Comparison of ENCODE assay signal across 10 mouse cellular contexts in genomic region chr16:92346297-92346916, GRCm38 (mm10). TPM values are rescaled to one million over a fixed set of nuclear protein-coding genes. Genes with fewer than 3 reads are reported as not detected.
DNase-seq lines count a peak whose midpoint lies in the region; ATAC-seq lines count a peak whose summit lies in the region.
"Had no signal": no experiment of that assay in that cellular context is flagged by ENCODE, and none has a peak within 500 bp of the region (broad histone marks: within the 10 kb centered on the region; RNA-seq: fewer than 3 reads in every experiment).

No protein-coding gene starts in this region.

- intact Hi-C loops in heart, postnatal 10 days (cut with DNase I): no loop called here

- no peak overlapping the region; the same call in 1 of the 2 replicates for H3K9ac ChIP-seq in neural tube, embryonic 11.5 days (ENCODE audit: low read length)

- no peak for ATAC-seq in neural tube, embryonic 11.5 days (ENCODE audit: insufficient read depth, low FRiP score, low TSS enrichment)
- no peak for ATAC-seq in monocyte, adult 5-6 weeks (replicated peaks; ENCODE audit: insufficient number of reproducible peaks, low FRiP score, low TSS enrichment, poor library complexity, severe bottlenecking)

- H3K9me3 ChIP-seq in neural tube, embryonic 11.5 days (ENCODE audit: control insufficient read depth, low read length): no peaks in the 10 kb centered on the region

- H3K36me3 ChIP-seq in neural tube, embryonic 11.5 days (ENCODE audit: control insufficient read depth, insufficient read depth, low read length): no peaks in the 10 kb centered on the region

- peak; percentile 23 for DNase-seq in kidney, postnatal 10 days
- no peak for DNase-seq in kidney, postnatal 25 days
- peak; percentile 69 for DNase-seq in embryo, embryonic 11 days
- DNase-seq in heart, postnatal 10 days: peak; percentile 90 to 93
- peak; percentile 76 for DNase-seq in neural tube, embryonic 11.5 days (ENCODE audit: low spot score)
- no peak for DNase-seq in thymus, postnatal 0 days (ENCODE audit: low spot score)
- DNase-seq in cerebellum, adult 9-11 months: no peak
- DNase-seq: layer of hippocampus, adult 9-11 months; thymus, adult 18-20 months had no signal

- no peak overlapping the region for H3K4me2 ChIP-seq in neural tube, embryonic 11.5 days (ENCODE audit: low read depth)

- no peak overlapping the region for H3K4me3 ChIP-seq in neural tube, embryonic 11.5 days (ENCODE audit: low read depth, low read length)

- H3K27ac ChIP-seq in neural tube, embryonic 11.5 days (ENCODE audit: low read depth, low read length): 0 out of 2 replicates have a peak overlapping the region, but pooled peaks have one; percentile 39

- no peaks in the 10 kb centered on the region for H3K27me3 ChIP-seq in neural tube, embryonic 11.5 days (ENCODE audit: control insufficient read depth, insufficient read depth, low read length)

- 0 out of 2 replicates have a peak, but pooled peaks cover 2% of the 10 kb centered on the region for H3K4me1 ChIP-seq in neural tube, embryonic 11.5 days (ENCODE audit: control insufficient read depth, insufficient read depth, low read length)

- WGBS in neural tube, embryonic 11.5 days: 55% methylated on average over 13 of the region's 13 CpGs

RNA-seq across cellular contexts. Expression of gene Kcne1, which starts 12.9 kb away (rescaled TPM):
- total RNA-seq in heart, postnatal 10 days (2021): 100 to 1,000 TPM; 415 to 442 TPM
- 0.15 and 0.54 TPM in 2 replicates for polyA plus RNA-seq in neural tube, embryonic 11.5 days (2014; fragmentation: Nextera tagmentation; extraction: Ambion mirVana)
- total RNA-seq in monocyte, adult 5-6 weeks (2017): not detected in 3 replicates
- 0.08 TPM in 2 replicates for polyA plus RNA-seq in thymus, postnatal 0 days (2015; fragmentation: Nextera tagmentation; extraction: Ambion mirVana)

RNA-seq across cellular contexts. Expression of gene Fam243, which starts 25.2 kb away (rescaled TPM):
- 1 to 10 TPM in 1 of 2 experiments, under 1 TPM in 1; 0.62 to 1.2 TPM for total RNA-seq in heart, postnatal 10 days (2021)
- not detected in 2 replicates for polyA plus RNA-seq in neural tube, embryonic 11.5 days (2014; fragmentation: Nextera tagmentation; extraction: Ambion mirVana)
- not detected in 3 replicates for total RNA-seq in monocyte, adult 5-6 weeks (2017)
- polyA plus RNA-seq in thymus, postnatal 0 days (2015; fragmentation: Nextera tagmentation; extraction: Ambion mirVana): 0.05 TPM in 1 of 2 replicates, not detected in the other

RNA-seq across cellular contexts. Expression of gene Smim11, which starts 45.3 kb away (rescaled TPM):
- 10 to 100 TPM; 48.9 to 54.0 TPM for total RNA-seq in heart, postnatal 10 days (2021)
- polyA plus RNA-seq in neural tube, embryonic 11.5 days (2014; fragmentation: Nextera tagmentation; extraction: Ambion mirVana): 107 and 110 TPM in 2 replicates
- 47.9 to 91.8 TPM (median 57.4 TPM) in 3 replicates for total RNA-seq in monocyte, adult 5-6 weeks (2017)
- polyA plus RNA-seq in thymus, postnatal 0 days (2015; fragmentation: Nextera tagmentation; extraction: Ambion mirVana): 157 and 168 TPM in 2 replicates

RNA-seq across cellular contexts. Expression of gene Kcne2, which starts 54.2 kb away (rescaled TPM):
- total RNA-seq in heart, postnatal 10 days (2021): not detected
- polyA plus RNA-seq in neural tube, embryonic 11.5 days (2014; fragmentation: Nextera tagmentation; extraction: Ambion mirVana): 0.13 and 0.24 TPM in 2 replicates
- not detected in 3 replicates for total RNA-seq in monocyte, adult 5-6 weeks (2017)
- 0.13 TPM in 1 of 2 replicates, not detected in the other for polyA plus RNA-seq in thymus, postnatal 0 days (2015; fragmentation: Nextera tagmentation; extraction: Ambion mirVana)

Comparison
In these comparisons a context has a peak if more than half of its experiments do, and no peak if none do; other contexts are left out.
1. DNase-seq: peak in kidney, postnatal 10 days (single experiment), embryo, embryonic 11 days (single experiment), heart, postnatal 10 days (2 of 2) and neural tube, embryonic 11.5 days (single experiment); none in kidney, postnatal 25 days (0 of 2), thymus, postnatal 0 days (single experiment) and cerebellum, adult 9-11 months (single experiment).
2. RNA of gene Kcne1, which starts 12.9 kb away (total RNA-seq): 415 to 442 TPM in heart, postnatal 10 days; not detected in monocyte, adult 5-6 weeks; every median in the first group is over 100 times any median in the second.